Mouse (Mus musculus): Measurements from ENCODE around the gene Klk1b1.

- TF ChIP-seq POLR2A (IDR thresholded peaks at IDR 0.05; ENCODE audit: insufficient read depth, low read length) (no peak), CTCF (IDR thresholded peaks at IDR 0.05; ENCODE audit: low read depth, low read length) (no peak)
Measured at GRCm38 (mm10) chr7:43934747-43935146, 31.8 kb upstream of the Klk1b1 start.

Data from ES-Bruce4 (cell line).